Mouse (Mus musculus): ENCODE data around the gene Phf5a.

Phf5a gene

DNA sequence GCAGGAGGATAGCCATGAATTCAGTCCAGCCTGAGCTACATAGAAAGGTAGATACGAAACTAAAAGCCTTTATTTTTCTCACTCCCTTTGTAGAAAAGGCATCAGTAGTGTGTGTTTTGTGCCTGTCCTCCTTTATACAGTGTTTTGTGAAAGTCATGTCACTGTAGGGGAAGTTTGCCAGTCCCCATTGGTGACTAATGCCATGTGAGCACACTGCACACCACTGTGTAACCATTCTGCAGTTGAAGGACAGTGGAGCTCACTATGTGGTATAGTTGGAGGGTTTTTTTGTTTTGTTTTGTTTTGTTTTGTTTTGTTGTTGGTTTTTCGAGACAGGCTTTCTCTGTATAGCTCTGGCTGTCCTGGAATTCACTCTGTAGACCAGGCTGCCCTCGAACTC, 53.3 kb downstream of the Phf5a start:
- no peak for DNase-seq

GRCm38 (mm10) chr15:81814716-81815370, 56.9 kb downstream of the Phf5a start:
- no peak for DNase-seq
